Mouse (Mus musculus) embryonic facial prominence, embryonic 14.5 days (tissue): Measurements from ENCODE around the gene Twist2. TPM values are rescaled to one million over a fixed set of nuclear protein-coding genes. Genes with fewer than 3 reads are reported as not detected.

Experiments used
- ATAC-seq: fragments of 200-750 bp; cut with Nextera tagmentation; 2 replicates; pipeline ENCODE4 v1.8.0; 2017; ENCODE audit warnings: low read depth, moderate number of reproducible peaks, moderate TSS enrichment
- DNase-seq: peaks from one replicate; pipeline ENCODE4 v3.0.0-alpha.2; 2015; ENCODE audit warnings: low spot score
- H3K27ac ChIP-seq: fragments of 300-500 bp; sonication (generic); replicated peaks from 2 replicates; pipeline ENCODE4 v1.5.1; 2014; ENCODE audit warnings: low read depth, mild to moderate bottlenecking, low read length, moderate library complexity
- H3K27me3 ChIP-seq: fragments of 300-500 bp; sonication (generic); replicated peaks from 2 replicates; pipeline ENCODE4 v1.6.1; 2014; ENCODE audit warnings: low read length; ENCODE audit not compliant: control insufficient read depth, insufficient read depth
- H3K36me3 ChIP-seq: fragments of 300-500 bp; sonication (generic); 2 replicates; pipeline ENCODE4 v1.6.1; 2014; ENCODE audit warnings: low read length, mixed read lengths; ENCODE audit not compliant: control insufficient read depth, insufficient read depth
- H3K4me1 ChIP-seq: fragments of 300-500 bp; sonication (generic); 2 replicates; pipeline ENCODE4 v1.6.1; 2014; ENCODE audit warnings: antibody characterized with exemption, low read length; ENCODE audit not compliant: control insufficient read depth, insufficient read depth
- H3K4me2 ChIP-seq: fragments of 300-500 bp; sonication (generic); 2 replicates; pipeline ENCODE4 v1.6.1; 2014; ENCODE audit warnings: low read depth, mild to moderate bottlenecking, low read length, moderate library complexity, mixed read lengths
- H3K4me3 ChIP-seq: fragments of 300-500 bp; sonication (generic); 2 replicates; pipeline ENCODE4 v1.5.1; 2014; ENCODE audit warnings: low read depth, mild to moderate bottlenecking, low read length
- H3K9ac ChIP-seq: fragments of 300-500 bp; sonication (generic); 2 replicates; pipeline ENCODE4 v1.6.1; 2014; ENCODE audit warnings: low read depth, mild to moderate bottlenecking, low read length, moderate library complexity, mixed read lengths
- H3K9me3 ChIP-seq: fragments of 300-500 bp; sonication (generic); 2 replicates; pipeline ENCODE4 v1.6.1; 2016; ENCODE audit warnings: low read length; ENCODE audit not compliant: control insufficient read depth
- WGBS: fragments of 180-500 bp; shearing (Covaris S2); extraction: QIAGEN DNeasy Blood & Tissue Kit; methylation state at CpG from one replicate; pipeline ENCODE4 v1.1.7; 2014; 5-methylcytosine and 5-hydroxymethylcytosine counted together
- polyA plus RNA-seq: library from polyadenylated mRNA; unstranded; fragments of >200 nt; fragmentation: Nextera tagmentation; extraction: Ambion mirVana; gene quantifications from 2 replicates; pipeline ENCODE4 v1.2.1, GENCODE M21; 2014

Twist2 gene
- polyA plus RNA-seq, 1 experiment from 2014 or later: 46.4 TPM

DNA sequence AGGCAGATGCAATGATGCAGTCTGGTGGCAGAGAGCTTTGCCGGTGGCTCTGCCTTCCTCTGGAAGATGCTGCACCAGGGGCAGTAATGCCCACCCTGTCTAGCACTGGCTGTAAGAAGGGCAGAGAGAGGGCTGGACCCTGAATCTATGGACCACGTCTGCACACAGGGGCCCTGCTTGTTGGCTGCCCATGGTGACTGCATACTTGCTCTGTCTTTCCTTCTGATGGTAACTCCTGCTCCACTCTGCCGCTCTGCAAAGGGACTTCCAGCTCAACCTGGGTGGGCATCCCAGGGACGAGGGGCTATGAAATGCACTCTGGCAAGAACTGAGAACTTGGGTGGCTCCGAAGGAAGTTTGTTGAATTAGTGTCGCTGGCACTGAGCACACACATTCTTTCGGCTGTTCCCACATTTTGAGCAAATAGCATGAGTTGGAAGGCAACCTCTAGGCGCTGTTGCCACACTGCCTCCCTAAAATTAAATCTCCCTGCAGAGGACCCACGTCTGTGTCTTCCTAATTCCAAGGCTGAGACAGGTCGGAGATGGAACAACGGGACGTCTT is 38.7 kb upstream of the Twist2 start:
- no peak overlapping the region for H3K4me3 ChIP-seq

DNA sequence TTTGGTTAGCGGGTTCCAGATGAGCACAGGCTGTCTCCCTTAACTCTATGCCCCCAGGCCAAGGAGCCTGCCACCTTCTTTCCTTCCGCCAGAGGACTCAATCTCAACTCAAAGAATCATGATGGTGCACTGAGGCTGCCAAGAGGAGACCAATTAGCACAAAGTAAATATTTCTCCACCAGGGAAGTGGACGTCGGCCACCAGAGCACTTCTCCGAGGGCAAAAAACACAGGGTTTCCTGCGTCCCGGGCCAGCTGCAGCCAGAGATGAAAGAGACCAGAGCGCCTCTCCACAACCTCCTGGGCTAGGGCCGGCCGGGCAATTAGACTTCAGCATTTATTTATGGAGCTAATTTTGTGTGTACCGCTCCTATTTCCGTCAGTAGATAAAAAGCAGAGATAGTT is 31.0 kb upstream of the Twist2 start:
- Histone ChIP-seq H3K4me1 (peaks cover 15% of the 10 kb centered on the region), H3K27me3 (no peaks in the 10 kb centered on the region), H3K4me3 (no peak overlapping the region), H3K4me2 (peak overlapping the region; percentile 30), H3K36me3 (no peaks in the 10 kb centered on the region), H3K9me3 (no peaks in the 10 kb centered on the region), H3K27ac (no peak overlapping the region), H3K9ac (no peak overlapping the region)
- DNase-seq (peak; percentile 63), ATAC-seq (peak; percentile 63; the same call in 1 of the 2 replicates)
- WGBS: 11% methylated on average over 12 of the region's 12 CpGs

More for the DNA sequence above, 38.7 kb upstream of the Twist2 start:
- WGBS: 46% methylated on average over 12 of the region's 12 CpGs
- Histone ChIP-seq H3K9ac (no peak overlapping the region), H3K27ac (peak overlapping the region; percentile 11; the same call in 1 of the 2 replicates), H3K36me3 (no peaks in the 10 kb centered on the region), H3K4me1 (peaks cover 37% of the 10 kb centered on the region), H3K9me3 (no peaks in the 10 kb centered on the region), H3K27me3 (no peaks in the 10 kb centered on the region), H3K4me2 (peak overlapping the region; percentile 7; the same call in 1 of the 2 replicates)
- DNase-seq (peak; percentile 58), ATAC-seq (no peak)

DNA sequence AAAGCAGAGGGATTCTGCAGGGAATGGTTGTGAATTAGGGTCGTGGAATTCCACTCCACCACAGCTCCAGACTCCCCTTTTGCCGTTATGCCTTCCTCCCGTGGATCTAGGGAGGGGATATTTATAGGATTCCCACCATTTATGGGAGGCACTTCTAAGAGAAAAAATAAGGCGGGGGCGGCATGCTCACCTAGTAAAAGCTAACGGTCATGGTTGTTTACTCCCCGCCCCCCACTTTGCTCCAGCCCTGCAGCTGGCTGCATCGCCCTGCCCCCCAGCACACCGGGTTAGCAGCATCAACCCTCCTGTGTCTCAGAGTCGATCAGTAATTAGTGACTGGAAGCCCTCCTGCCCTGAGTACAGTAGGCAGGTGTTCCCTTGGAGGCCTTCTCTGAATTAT is 30.6 kb upstream of the Twist2 start:
- Histone ChIP-seq H3K9ac (no peak overlapping the region), H3K36me3 (no peaks in the 10 kb centered on the region), H3K27me3 (no peaks in the 10 kb centered on the region), H3K9me3 (no peaks in the 10 kb centered on the region), H3K4me1 (peaks cover 15% of the 10 kb centered on the region), H3K4me2 (peak overlapping the region; percentile 30), H3K4me3 (no peak overlapping the region), H3K27ac (no peak overlapping the region)
- WGBS: 10% methylated on average over 10 of the region's 10 CpGs
- DNase-seq: no peak
- peak; percentile 15; the same call in 1 of the 2 replicates for ATAC-seq

DNA sequence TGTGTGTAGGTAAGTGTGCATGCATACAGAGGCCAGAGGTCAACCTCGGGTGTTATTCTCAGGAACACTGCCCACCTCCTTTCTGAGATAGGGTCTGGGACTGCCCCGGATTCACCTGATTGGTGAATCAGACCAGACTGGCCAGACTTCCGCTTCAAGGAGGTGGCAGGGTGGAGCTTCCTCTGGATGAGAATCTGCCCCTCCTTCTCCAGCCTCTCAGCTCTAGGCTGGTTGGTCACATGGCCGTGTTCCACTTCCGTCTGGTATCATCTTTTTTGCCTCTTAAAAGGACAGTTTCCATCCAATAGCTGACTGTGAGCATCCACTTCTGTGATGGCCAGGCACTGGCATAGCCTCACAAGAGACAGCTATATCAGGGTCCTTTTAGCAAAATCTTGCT is 24.3 kb upstream of the Twist2 start:
- no peaks in the 10 kb centered on the region for H3K9me3 ChIP-seq
- H3K27ac ChIP-seq: no peak overlapping the region
- H3K4me1 ChIP-seq: no peaks in the 10 kb centered on the region
- no peak overlapping the region for H3K4me2 ChIP-seq
- ATAC-seq (no peak), DNase-seq (no peak)
- H3K27me3 ChIP-seq: no peaks in the 10 kb centered on the region
- no peaks in the 10 kb centered on the region for H3K36me3 ChIP-seq
- no peak overlapping the region for H3K4me3 ChIP-seq
- H3K9ac ChIP-seq: no peak overlapping the region
- WGBS: 75% methylated on average over 5 of the region's 5 CpGs

DNA sequence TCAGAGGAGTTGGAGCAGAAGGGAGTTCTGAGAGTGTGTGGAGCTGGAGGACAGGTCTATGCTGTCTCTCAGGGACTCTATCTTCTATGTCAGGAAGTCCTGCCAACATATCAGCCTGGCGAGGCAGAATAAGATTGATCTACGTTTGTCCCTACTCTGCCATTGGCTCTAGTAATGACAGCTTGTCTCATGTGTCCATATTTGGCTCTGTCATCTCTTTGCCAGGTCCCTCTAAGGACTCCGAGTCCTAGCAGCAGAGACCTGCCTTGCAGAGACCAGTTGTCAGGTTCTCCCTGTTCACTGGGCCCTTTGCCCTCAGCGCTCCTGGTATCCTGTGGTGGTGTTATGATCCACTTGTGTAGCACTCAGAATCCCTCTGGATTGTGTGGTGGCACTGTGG is 21.4 kb upstream of the Twist2 start:
- Histone ChIP-seq H3K27ac (no peak overlapping the region), H3K27me3 (no peaks in the 10 kb centered on the region), H3K4me1 (no peaks in the 10 kb centered on the region), H3K9ac (no peak overlapping the region), H3K36me3 (no peaks in the 10 kb centered on the region), H3K4me2 (no peak overlapping the region), H3K9me3 (peaks cover 6% of the 10 kb centered on the region; the same call in 1 of the 2 replicates), H3K4me3 (no peak overlapping the region)
- 92% methylated on average over 4 of the region's 4 CpGs for WGBS
- no peak for DNase-seq
- ATAC-seq: no peak

DNA sequence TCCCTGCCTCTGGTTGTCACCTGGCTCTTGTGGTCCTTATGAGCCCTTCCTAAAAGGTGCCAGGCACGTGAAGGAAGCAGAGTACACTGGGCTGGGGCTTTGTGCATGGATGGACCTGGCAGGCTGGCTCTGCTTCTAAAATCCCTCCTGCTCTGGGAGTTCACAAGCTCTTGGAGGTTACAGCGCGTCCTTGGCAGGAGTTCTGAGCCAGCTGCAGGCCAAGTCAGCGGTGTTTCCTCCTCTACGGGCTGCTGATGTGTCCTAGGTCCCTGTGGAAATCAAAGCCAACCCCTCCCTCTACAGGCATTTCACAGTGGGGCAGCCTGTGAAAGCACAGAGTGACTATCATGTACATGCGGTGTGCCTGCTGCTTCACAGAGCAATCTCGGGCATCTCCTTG is 20.1 kb upstream of the Twist2 start:
- Histone ChIP-seq H3K27me3 (no peaks in the 10 kb centered on the region), H3K4me2 (no peak overlapping the region), H3K9me3 (peaks cover 6% of the 10 kb centered on the region; the same call in 1 of the 2 replicates), H3K4me1 (no peaks in the 10 kb centered on the region), H3K4me3 (no peak overlapping the region), H3K36me3 (no peaks in the 10 kb centered on the region), H3K27ac (no peak overlapping the region), H3K9ac (no peak overlapping the region)
- ATAC-seq: no peak
- WGBS: 67% methylated on average over 7 of the region's 7 CpGs
- no peak for DNase-seq

DNA sequence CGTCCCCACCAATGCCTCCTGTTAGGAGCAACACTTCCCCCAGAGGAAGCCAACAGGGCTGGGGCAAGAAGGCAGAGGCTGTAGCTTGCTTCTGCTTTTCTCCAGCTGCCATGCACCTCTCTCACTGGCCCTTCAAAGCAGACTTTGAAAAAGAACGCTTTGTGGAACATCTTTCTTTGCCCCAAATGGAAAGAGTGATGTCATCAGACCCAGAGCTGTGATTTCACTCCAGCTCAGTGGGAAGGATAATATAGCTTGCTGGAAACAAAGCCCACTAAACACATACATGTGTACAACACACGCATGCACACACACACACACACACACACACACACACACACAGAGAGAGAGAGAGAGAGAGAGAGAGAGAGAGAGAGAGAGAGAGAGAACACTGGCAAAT is 17.1 kb upstream of the Twist2 start:
- Histone ChIP-seq H3K9ac (no peak overlapping the region), H3K27ac (no peak overlapping the region), H3K27me3 (no peaks in the 10 kb centered on the region), H3K4me2 (no peak overlapping the region), H3K9me3 (peaks cover 6% of the 10 kb centered on the region; the same call in 1 of the 2 replicates), H3K4me1 (no peaks in the 10 kb centered on the region), H3K4me3 (no peak overlapping the region), H3K36me3 (no peaks in the 10 kb centered on the region)
- ATAC-seq: no peak
- DNase-seq: no peak
- WGBS: 77% methylated on average over 3 of the region's 3 CpGs

DNA sequence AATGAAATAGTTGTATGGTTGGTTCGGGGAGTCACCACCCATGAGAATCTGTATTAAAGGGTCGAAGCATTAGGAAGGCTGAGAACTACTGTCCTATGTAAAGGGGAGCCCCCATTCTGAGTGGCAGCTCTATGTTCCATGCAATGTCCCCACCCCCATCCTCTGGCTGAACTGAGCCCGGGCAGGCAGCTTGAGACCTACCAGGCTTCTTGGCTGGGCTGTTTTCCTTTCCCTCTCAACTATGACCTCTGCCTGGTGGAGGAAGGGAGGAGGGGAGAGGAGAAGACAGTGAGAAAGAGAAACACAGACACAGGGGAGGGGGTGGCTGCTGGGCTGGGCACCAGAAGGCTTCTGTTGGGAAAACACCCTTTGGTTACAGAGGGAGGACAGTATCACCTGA is 1.9 kb upstream of the Twist2 start:
- ATAC-seq (no peak), DNase-seq (no peak)
- H3K27me3 ChIP-seq: peaks cover 33% of the 10 kb centered on the region
- H3K4me1 ChIP-seq: peaks cover 8% of the 10 kb centered on the region
- no peaks in the 10 kb centered on the region for H3K36me3 ChIP-seq
- H3K9me3 ChIP-seq: no peaks in the 10 kb centered on the region
- H3K4me3 ChIP-seq: no peak overlapping the region
- 44% methylated on average over 3 of the region's 3 CpGs for WGBS
- no peak overlapping the region for H3K9ac ChIP-seq
- no peak overlapping the region for H3K27ac ChIP-seq
- peak overlapping the region; percentile 88 for H3K4me2 ChIP-seq

DNA sequence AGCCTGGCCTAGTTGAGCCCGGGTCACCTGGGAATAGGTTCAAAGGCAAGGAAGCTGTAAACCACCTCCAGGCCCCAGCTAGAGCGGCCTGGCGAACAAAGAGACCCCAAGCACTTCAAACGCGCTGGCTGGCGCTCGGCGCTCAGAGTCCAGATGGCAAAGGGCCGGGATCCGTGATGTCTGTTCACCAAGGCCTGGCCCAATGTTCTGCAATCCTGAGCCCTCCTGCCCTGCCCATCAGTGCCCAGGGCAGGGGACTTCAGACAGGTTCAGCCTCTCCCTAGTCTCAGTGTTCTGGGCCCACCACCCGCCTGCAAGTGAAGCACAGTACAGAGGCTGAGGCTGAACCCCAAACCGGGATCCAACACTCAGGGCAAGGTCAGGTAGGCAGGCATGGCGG is 913 bp upstream of the Twist2 start:
- Histone ChIP-seq H3K27me3 (peaks cover 33% of the 10 kb centered on the region), H3K36me3 (no peaks in the 10 kb centered on the region), H3K9me3 (no peaks in the 10 kb centered on the region), H3K9ac (peak overlapping the region; percentile 74), H3K27ac (peak overlapping the region; percentile 85), H3K4me1 (peaks cover 8% of the 10 kb centered on the region), H3K4me2 (peak overlapping the region; percentile 88), H3K4me3 (peak overlapping the region; percentile 71)
- WGBS: 28% methylated on average over 12 of the region's 13 CpGs
- DNase-seq (no peak), ATAC-seq (no peak)
